Mouse (Mus musculus) neutrophil, adult 65 days (primary cell): ENCODE measurements around the gene Sh3bgrl2. TPM values are rescaled to one million over a fixed set of nuclear protein-coding genes. Genes with fewer than 3 reads are reported as not detected.

Experiments
- total RNA-seq: library from RNA; stranded (reverse); gene quantifications from 2 replicates; pipeline ENCODE4 v1.2.4, GENCODE M21; 2023

Sh3bgrl2 gene
- 0.11 TPM in 1 of 2 replicates, not detected in the other for total RNA-seq

GRCm38 (mm10) chr9:83547830-83548689, at the start of gene Sh3bgrl2:
TSS of gene Sh3bgrl2 (plus strand) at chr9:83548327.

Other genes with a start within 250 kb of the Sh3bgrl2 start
- 1.4 and 1.9 TPM in 2 replicates for gene Lca5, start 107.2 kb upstream of the Sh3bgrl2 start, total RNA-seq